Mouse (Mus musculus) lung, postnatal 0 days (tissue): ENCODE results near the gene Gtf2a1l. TPM values are rescaled to one million over a fixed set of nuclear protein-coding genes. Genes with fewer than 3 reads are reported as not detected.

Experiments
- ATAC-seq: fragments of 200-750 bp; cut with Nextera tagmentation; 2 replicates; pipeline ENCODE4 v1.8.0; 2017; ENCODE audit warnings: moderate library complexity
- DNase-seq: peaks from one replicate; pipeline ENCODE4 v3.0.0-alpha.2; 2016; ENCODE audit warnings: low spot score
- H3K27ac ChIP-seq: fragments of 300-500 bp; sonication (generic); 2 replicates; pipeline ENCODE4 v1.5.1; 2014; ENCODE audit warnings: antibody characterized with exemption, mild to moderate bottlenecking, low read length, mixed read lengths
- H3K27me3 ChIP-seq: fragments of 300-500 bp; sonication (generic); replicated peaks from 2 replicates; pipeline ENCODE4 v1.6.1; 2014; ENCODE audit warnings: low read length, mixed read lengths; ENCODE audit not compliant: insufficient read depth
- H3K36me3 ChIP-seq: fragments of 300-500 bp; sonication (generic); 2 replicates; pipeline ENCODE4 v1.6.1; 2014; ENCODE audit warnings: low read length, mixed read lengths; ENCODE audit not compliant: insufficient read depth
- H3K4me1 ChIP-seq: fragments of 300-500 bp; sonication (generic); 2 replicates; pipeline ENCODE4 v1.6.1; 2014; ENCODE audit warnings: antibody characterized with exemption, low read depth, low read length, mixed read lengths; ENCODE audit not compliant: insufficient read depth
- H3K4me2 ChIP-seq: fragments of 300-500 bp; sonication (generic); replicated peaks from 2 replicates; pipeline ENCODE4 v1.6.1; 2014; ENCODE audit warnings: low read depth, mild to moderate bottlenecking, low read length, moderate library complexity, mixed read lengths
- H3K4me3 ChIP-seq: fragments of 300-500 bp; sonication (generic); 2 replicates; pipeline ENCODE4 v1.5.1; 2014; ENCODE audit warnings: low read depth, low read length
- H3K9ac ChIP-seq: fragments of 300-500 bp; sonication (generic); replicated peaks from 2 replicates; pipeline ENCODE4 v1.6.1; 2014; ENCODE audit warnings: low read depth, mild to moderate bottlenecking
- H3K9me3 ChIP-seq: fragments of 300-500 bp; sonication (generic); 2 replicates; pipeline ENCODE4 v1.6.1; 2016; ENCODE audit warnings: low read length, mixed read lengths
- CTCF ChIP-seq: IDR thresholded peaks from 2 replicates; pipeline ENCODE4 v1.5.1; 2016; ENCODE audit warnings: antibody characterized with exemption, mild to moderate bottlenecking
- EP300 ChIP-seq: IDR thresholded peaks from 2 replicates; pipeline ENCODE4 v1.6.1; 2016; ENCODE audit warnings: antibody characterized with exemption, mild to moderate bottlenecking, control low read depth
- WGBS: fragments of 180-500 bp; shearing (Covaris S2); extraction: QIAGEN DNeasy Blood & Tissue Kit; methylation state at CpG from one replicate; pipeline ENCODE4 v1.1.7; 2014; 5-methylcytosine and 5-hydroxymethylcytosine counted together
- polyA plus RNA-seq: library from polyadenylated mRNA; unstranded; fragments of >200 nt; fragmentation: Nextera tagmentation; extraction: Ambion mirVana; gene quantifications from 2 replicates; pipeline ENCODE4 v1.2.1, GENCODE M21; 2015

Gene Gtf2a1l
- polyA plus RNA-seq, 1 experiment from 2014 or later: not detected

GRCm38 (mm10) chr17:88702345-88702744, 33.9 kb downstream of the Gtf2a1l start:
- no peak for ATAC-seq
- Histone ChIP-seq H3K27me3 (no peaks in the 10 kb centered on the region), H3K9ac (no peak overlapping the region), H3K4me2 (no peak overlapping the region), H3K9me3 (no peaks in the 10 kb centered on the region), H3K4me1 (no peaks in the 10 kb centered on the region), H3K36me3 (no peaks in the 10 kb centered on the region), H3K27ac (no peak overlapping the region), H3K4me3 (no peak overlapping the region)
- DNase-seq: peak; percentile 39
- WGBS: 12% methylated on average over 6 of the region's 6 CpGs
- no peak for TF ChIP-seq CTCF

GRCm38 (mm10) chr17:88703112-88703511, 34.7 kb downstream of the Gtf2a1l start:
- H3K27ac ChIP-seq: no peak overlapping the region
- ATAC-seq: no peak
- no peak for TF ChIP-seq EP300
- no peak for TF ChIP-seq CTCF

GRCm38 (mm10) chr17:88706231-88706649, 37.8 kb downstream of the Gtf2a1l start:
- H3K9me3 ChIP-seq: no peaks in the 10 kb centered on the region
- no peaks in the 10 kb centered on the region for H3K27me3 ChIP-seq
- no peak overlapping the region for H3K9ac ChIP-seq
- no peak overlapping the region for H3K27ac ChIP-seq
- H3K4me3 ChIP-seq: no peak overlapping the region
- no peaks in the 10 kb centered on the region for H3K36me3 ChIP-seq
- no peak for TF ChIP-seq EP300
- no peak for TF ChIP-seq CTCF
- no peak overlapping the region for H3K4me2 ChIP-seq
- ATAC-seq (no peak), DNase-seq (no peak)
- WGBS: 47% methylated on average over 8 of the region's 8 CpGs
- no peaks in the 10 kb centered on the region for H3K4me1 ChIP-seq

More at GRCm38 (mm10) chr17:88703112-88703511, 34.7 kb downstream of the Gtf2a1l start:
- DNase-seq: no peak
- Histone ChIP-seq H3K36me3 (no peaks in the 10 kb centered on the region), H3K4me2 (no peak overlapping the region), H3K9me3 (no peaks in the 10 kb centered on the region), H3K4me3 (no peak overlapping the region), H3K4me1 (no peaks in the 10 kb centered on the region), H3K27me3 (no peaks in the 10 kb centered on the region), H3K9ac (no peak overlapping the region)
- WGBS: 23% methylated on average over 4 of the region's 4 CpGs

- H3K4me1 ChIP-seq: no peaks in the 10 kb centered on the region
- H3K9ac ChIP-seq: no peak overlapping the region
- TF ChIP-seq EP300: no peak
- TF ChIP-seq CTCF: no peak
- H3K27ac ChIP-seq: no peak overlapping the region
- no peaks in the 10 kb centered on the region for H3K9me3 ChIP-seq
- peak overlapping the region; percentile 17; the same call in 1 of the 2 replicates for H3K4me2 ChIP-seq
- 38% methylated on average over 8 of the region's 8 CpGs for WGBS
- H3K27me3 ChIP-seq: no peaks in the 10 kb centered on the region
- ATAC-seq (no peak), DNase-seq (no peak)
- no peak overlapping the region; the same call in 1 of the 2 replicates for H3K4me3 ChIP-seq
- no peaks in the 10 kb centered on the region for H3K36me3 ChIP-seq
These were observed 81.2 kb downstream of the Gtf2a1l start for GRCm38 (mm10) chr17:88749646-88750045.

DNA sequence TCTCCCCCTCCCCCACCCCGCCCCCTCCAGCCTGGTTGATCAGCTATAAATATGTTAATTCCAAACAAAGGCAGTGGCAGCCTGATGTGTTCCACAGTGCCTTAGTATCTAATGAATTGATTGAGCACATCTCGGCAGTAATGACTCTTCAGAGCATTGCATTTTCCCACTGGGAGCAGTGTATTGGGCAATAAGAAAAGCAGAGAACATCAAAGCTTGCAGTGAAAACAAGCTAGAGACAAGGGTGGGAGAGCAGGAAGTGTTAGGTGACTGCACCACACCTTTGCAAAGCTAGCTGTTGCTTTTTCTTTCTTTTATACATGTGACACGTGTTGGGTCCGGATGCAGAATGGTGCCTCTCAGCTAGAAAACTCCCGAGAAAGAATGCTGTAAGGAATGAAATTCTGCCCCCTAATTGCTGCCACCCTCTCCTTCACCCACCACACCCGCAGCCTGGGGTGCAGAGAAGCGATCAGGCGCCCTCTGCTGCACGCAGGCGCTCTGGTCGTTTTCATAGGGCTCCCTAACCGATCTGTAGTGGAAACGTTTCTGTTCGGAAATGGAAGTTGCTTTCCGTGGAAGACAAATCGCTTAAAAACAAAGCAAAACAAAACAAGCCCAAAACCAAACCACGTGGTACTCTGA, 84.5 kb downstream of the Gtf2a1l start:
- H3K36me3 ChIP-seq: no peaks in the 10 kb centered on the region
- no peaks in the 10 kb centered on the region for H3K27me3 ChIP-seq
- TF ChIP-seq CTCF: peak; percentile 76
- TF ChIP-seq EP300: no peak

GRCm38 (mm10) chr17:88753472-88753857, 85.0 kb downstream of the Gtf2a1l start:
- TF ChIP-seq CTCF (no peak), EP300 (no peak)
- H3K9ac ChIP-seq: no peak overlapping the region
- DNase-seq: no peak

More for the DNA sequence above, 84.5 kb downstream of the Gtf2a1l start:
- Histone ChIP-seq H3K4me1 (no peaks in the 10 kb centered on the region), H3K4me2 (peak overlapping the region; percentile 37), H3K9ac (no peak overlapping the region), H3K27ac (no peak overlapping the region), H3K4me3 (no peak overlapping the region), H3K9me3 (no peaks in the 10 kb centered on the region)
- peak; percentile 68 for DNase-seq
- WGBS: 6% methylated on average over 17 of the region's 17 CpGs
- peak; percentile 62 for ATAC-seq

GRCm38 (mm10) chr17:88755776-88756175, 87.3 kb downstream of the Gtf2a1l start:
- no peaks in the 10 kb centered on the region for H3K36me3 ChIP-seq
- no peak overlapping the region for H3K27ac ChIP-seq
- H3K4me3 ChIP-seq: no peak overlapping the region
- no peak for DNase-seq
- no peaks in the 10 kb centered on the region for H3K9me3 ChIP-seq
- H3K4me1 ChIP-seq: no peaks in the 10 kb centered on the region
- TF ChIP-seq CTCF (no peak), EP300 (no peak)
- H3K4me2 ChIP-seq: no peak overlapping the region
- no peak for ATAC-seq
- 61% methylated on average over 6 of the region's 6 CpGs for WGBS
- no peaks in the 10 kb centered on the region for H3K27me3 ChIP-seq
- H3K9ac ChIP-seq: no peak overlapping the region

More at GRCm38 (mm10) chr17:88753472-88753857, 85.0 kb downstream of the Gtf2a1l start:
- no peak overlapping the region for H3K4me3 ChIP-seq
- H3K36me3 ChIP-seq: no peaks in the 10 kb centered on the region
- H3K27ac ChIP-seq: no peak overlapping the region
- no peaks in the 10 kb centered on the region for H3K9me3 ChIP-seq
- no peak for ATAC-seq
- H3K4me1 ChIP-seq: no peaks in the 10 kb centered on the region
- H3K27me3 ChIP-seq: no peaks in the 10 kb centered on the region
- WGBS: 51% methylated on average over 12 of the region's 12 CpGs
- peak overlapping the region; percentile 37 for H3K4me2 ChIP-seq
